Mouse (Mus musculus): ENCODE measurements around the gene Cactin.

Gene Cactin

DNA sequence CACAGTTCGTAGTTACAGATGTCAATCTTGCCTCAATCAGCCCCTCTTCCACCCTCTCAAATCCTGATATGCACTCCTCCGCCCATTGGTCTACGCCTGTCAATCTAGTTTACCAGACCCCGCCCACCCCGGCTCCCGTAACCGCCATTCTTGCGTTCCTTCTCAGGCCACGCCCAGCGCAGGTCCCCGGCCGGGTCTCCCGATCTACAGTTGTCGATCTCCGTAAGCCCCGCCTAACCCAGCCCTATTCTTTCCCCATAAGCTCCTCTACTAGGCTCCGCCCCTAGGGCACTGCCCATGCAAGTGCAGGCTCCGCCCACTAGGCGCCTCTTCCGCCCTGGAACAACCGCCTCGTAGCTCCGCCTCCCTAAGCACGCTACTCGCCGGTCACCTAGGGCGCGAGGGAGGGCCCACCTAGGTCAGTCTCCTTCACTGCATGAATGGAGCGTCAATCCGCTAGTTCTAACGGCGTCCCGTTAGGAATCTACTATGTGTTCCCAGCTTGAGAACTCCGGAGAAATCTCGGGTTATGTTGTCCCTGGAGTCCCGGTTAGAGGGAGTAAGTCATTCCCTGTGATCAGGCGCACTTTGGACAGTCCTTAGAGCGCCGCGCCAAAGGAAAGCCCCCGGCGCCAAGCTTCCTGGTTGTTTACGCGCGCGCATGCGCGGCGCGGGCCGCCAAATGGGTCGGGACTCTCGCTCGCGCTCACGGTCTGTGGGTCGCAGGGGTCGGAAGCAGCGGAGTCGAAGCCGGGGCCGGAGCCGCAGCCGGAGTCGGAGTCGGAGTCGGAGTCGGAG is at the start of gene Cactin:
TSS of gene Cactin (plus strand) at position 554 of the 798 bp plus-strand sequence.
- in situ Hi-C loops (cut with MboI, MseI): loop anchor here (5.0 kb wide), 1 partner anchor 33 kb away; no protein-coding TSS in a partner anchor

DNA sequence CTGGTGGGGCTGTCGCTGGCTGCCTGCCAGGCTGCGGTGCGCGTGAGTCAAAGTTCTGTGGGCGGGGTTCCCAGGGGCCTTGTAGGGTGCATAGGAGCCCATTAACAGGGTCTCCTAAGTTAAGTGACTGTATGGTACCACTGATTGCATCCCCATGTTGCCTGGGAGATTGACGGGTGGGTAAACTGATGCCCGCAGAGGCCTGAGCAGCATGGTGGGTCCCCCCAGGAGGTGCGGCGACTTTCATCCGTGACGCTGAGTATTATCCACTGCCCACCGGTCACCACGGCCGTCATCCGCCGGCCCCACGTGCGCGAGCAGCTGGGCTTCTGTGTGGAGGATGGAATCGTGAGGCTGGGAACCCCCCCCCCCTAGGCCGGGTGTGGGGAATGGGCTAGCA is 48.5 kb upstream of the Cactin start:
- in situ Hi-C loops (cut with MboI, MseI): no loop called here

DNA sequence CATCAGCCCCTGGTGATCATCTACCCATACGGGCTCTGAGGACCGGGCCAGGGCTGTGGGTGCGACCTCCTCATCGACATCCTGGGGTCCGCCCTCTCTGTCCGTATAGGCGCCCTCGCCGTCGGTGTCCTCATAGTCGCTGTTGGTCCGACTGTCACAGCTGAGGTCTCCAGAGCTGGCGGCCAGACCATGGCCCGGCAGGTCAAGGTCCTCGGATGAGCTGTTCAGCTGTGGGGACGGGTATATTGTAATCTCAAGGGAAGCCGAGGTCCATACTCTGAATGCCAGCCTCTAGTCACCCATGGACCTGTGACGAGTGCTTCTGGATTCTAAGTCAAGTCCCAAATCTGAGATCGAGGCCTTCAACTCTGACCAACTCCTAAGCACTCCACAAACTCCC is 47.1 kb upstream of the Cactin start:
- in situ Hi-C loops (cut with MboI, MseI): no loop called here

DNA sequence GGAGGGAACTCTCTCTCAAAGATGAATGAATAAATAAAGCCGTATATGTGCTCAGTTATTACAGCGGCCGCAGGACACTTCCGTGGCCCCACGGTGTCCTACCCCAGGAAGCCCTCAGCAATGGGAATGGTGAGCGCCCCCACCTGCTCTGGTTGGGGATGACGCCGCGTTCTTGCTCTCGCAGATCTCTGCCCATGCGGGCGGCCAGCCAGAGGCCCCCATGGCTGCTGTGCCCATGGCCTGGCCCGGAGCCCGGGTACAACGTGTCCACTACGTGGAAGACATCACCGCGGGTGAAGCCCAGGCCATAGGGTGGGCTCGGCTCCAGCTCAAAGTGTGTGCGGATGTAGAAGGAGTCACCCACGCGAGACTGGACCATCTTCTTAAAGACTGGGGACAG is 43.2 kb upstream of the Cactin start:
- in situ Hi-C loops (cut with MboI, MseI): no loop called here

GRCm38 (mm10) chr10:81279496-81279895 is 41.4 kb upstream of the Cactin start:
- in situ Hi-C loops (cut with MboI, MseI): no loop called here

DNA sequence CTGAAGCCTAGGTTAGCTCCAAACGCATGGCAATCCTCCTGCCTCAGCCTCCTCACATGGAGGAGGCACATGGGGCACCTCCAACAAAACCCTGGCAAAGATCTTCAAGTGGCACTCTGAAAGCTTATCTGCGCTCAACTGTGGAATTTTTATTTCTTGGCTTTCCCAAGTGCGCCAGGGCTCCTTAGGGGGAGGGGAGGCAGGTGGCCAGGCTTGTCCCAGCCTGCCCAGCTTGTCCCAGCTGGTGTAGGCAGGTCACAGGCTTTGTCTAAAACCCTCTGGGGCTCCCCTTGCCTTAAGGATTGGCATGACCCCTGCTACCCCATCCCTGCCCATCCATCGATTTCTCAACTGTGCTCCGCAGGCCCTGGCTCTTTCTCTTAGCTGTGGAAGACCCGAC is 36.7 kb upstream of the Cactin start:
- in situ Hi-C loops (cut with MboI, MseI): no loop called here

GRCm38 (mm10) chr10:81284719-81285118 is 36.2 kb upstream of the Cactin start:
- in situ Hi-C loops (cut with MboI, MseI): loop anchor here (5.0 kb wide), 1 partner anchor 38 kb away; the partner anchor contains the start of gene Cactin

DNA sequence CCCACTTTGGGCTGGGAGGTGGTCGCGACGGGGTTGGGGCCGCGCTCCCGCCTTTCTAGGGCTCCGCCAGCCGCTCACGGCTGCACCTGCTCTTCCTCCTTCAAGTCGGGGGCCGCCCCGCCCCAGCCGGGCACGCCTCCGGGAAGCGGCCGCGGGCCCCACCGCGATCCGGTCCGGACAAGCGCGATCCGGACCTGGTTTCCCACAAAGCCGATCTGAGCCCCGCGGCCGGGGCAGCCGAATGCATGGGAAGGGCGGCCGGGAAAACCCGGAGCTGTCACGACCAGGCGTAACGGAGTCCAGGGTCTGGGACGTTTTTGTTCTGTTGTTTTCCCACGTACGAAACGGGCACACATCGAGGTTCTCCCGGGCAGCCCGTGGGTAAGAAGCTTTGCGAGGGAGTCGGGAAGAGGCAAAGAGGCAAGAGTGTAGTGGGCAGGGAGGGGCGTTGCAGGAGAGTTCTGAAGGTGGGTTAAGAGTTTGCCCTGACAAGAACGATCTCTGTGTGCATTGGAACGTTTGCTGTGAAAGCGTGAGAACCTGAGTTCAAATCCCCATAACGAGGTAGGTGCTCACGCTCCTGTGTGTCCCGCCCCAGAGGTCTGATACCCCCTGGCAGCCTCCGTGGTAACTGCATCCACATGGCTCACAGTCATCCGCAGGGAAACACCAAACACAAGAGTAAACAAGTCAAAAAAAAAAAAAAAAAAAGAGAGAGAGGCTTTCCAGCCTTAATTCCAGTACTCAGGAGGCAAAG is 35.0 kb upstream of the Cactin start:
- in situ Hi-C loops (cut with MboI, MseI): loop anchor here (5.0 kb wide), 1 partner anchor 36 kb away; the partner anchor contains the start of gene Cactin

GRCm38 (mm10) chr10:81286586-81286985 is 34.3 kb upstream of the Cactin start:
- in situ Hi-C loops (cut with MboI, MseI): loop anchor here (5.0 kb wide), 1 partner anchor 36 kb away; the partner anchor contains the start of gene Cactin

GRCm38 (mm10) chr10:81287513-81288157 is 33.3 kb upstream of the Cactin start:
- in situ Hi-C loops (cut with MboI, MseI): loop anchor here (5.0 kb wide), 1 partner anchor 35 kb away; the partner anchor contains the start of gene Cactin

DNA sequence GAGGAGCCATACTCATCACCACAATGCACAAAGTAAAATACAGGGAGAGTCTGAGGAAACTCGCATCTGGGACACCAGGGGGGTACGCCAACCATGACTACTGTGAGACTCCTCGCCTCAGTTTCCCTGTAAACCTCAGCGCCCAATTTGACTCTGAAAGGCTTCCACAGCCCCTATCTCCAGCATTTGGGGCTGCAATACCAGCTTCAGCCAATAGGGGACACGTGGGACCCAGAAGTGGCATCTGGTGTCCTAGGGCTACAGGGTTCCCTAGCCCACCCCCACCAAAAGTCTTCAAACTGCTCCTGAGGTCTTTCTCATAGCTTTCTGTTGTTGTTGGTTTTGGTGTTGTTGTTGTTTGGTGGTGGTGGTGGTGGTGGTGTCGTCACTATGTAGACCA is 32.3 kb upstream of the Cactin start:
- in situ Hi-C loops (cut with MboI, MseI): loop anchor here (5.0 kb wide), 1 partner anchor 34 kb away; the partner anchor contains the start of gene Cactin

DNA sequence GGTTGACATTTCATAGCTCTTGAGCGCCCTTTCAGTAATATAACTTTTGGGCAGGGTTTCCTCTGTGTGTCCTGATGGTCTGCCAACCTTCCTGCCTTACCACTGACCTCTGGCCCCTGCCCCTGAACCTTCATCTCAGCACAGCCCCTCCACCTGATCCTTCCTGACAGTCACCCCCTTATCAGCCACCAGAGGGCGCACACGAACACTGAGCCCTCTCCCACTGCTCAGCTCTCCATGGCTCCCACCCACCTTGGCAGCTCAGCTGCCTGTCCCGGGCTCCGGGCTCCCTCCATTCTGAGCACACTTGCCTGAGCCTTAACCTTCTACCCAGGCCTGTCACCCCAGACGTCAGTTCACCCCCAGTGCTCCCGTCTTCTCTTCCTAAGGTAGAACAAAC is 31.6 kb upstream of the Cactin start:
- in situ Hi-C loops (cut with MboI, MseI): loop anchor here (5.0 kb wide), 1 partner anchor 33 kb away; the partner anchor contains the start of gene Cactin

DNA sequence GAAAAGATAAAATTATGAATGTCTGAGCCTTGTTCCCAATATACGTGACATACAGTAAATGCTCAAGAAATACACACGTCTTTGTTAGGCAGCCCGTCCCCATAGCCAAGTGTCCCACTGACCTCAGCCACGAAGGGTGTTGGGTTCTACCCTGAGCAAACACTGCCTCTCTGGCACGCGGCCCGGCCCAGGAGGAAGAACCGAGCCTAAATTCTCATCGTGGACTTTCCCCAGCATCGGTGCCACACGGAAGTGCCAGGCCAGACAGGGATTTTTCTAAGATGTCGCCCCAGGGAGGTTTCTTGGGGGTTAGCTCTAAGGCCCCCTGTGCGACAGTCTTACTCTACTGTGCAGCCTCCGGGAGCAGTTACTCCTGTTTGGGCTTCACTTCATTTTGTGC is 31.1 kb upstream of the Cactin start:
- in situ Hi-C loops (cut with MboI, MseI): loop anchor here (5.0 kb wide), 1 partner anchor 32 kb away; the partner anchor contains the start of gene Cactin

DNA sequence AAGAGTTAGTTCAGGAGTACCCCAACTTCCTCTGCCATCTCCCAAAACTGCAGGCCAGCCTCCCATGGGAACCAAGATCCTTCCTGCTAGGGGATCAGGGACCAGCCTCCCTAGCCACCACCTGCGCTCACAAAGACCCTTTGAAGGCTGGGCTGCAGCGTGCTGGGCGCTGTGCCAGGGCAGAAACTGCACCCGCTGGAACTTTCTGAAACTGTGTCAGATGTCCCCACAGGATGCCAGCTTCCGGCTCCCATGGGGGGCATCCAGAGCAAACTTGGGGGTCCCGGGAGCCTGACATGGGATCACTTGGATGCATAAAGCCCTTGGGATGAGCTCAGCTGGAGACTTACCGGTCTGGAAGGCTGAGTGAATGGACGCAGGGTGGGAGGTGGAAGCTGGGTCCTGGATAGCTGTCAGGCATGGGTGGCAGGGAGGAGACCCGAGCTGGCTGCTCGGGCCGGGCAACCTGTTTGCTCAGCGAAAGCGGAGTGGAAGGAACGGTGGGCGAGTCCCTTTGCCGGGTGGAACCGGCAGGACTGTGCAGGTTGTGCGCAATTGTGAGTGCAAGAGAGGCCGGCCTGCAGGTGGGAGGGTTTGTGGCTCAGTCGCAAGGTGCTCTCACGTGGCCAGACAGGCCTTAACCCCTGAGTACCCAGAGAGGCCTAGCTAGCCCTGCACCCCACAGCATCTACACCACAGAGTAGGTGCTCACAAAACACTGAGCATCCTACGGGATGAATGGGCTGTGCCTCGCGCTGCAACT is 30.0 kb upstream of the Cactin start:
- in situ Hi-C loops (cut with MboI, MseI): no loop called here

GRCm38 (mm10) chr10:81291511-81292104 is 29.3 kb upstream of the Cactin start, which contains the start of gene Tjp3:
Gene Tjp3 (minus strand): TSS chr10:81291581.
- in situ Hi-C loops (cut with MboI, MseI): no loop called here

GRCm38 (mm10) chr10:81292554-81293333 is 28.2 kb upstream of the Cactin start, which contains the start of gene Pip5k1c:
Gene Pip5k1c (plus strand): TSS chr10:81292963.
- in situ Hi-C loops (cut with MboI, MseI): no loop called here

DNA sequence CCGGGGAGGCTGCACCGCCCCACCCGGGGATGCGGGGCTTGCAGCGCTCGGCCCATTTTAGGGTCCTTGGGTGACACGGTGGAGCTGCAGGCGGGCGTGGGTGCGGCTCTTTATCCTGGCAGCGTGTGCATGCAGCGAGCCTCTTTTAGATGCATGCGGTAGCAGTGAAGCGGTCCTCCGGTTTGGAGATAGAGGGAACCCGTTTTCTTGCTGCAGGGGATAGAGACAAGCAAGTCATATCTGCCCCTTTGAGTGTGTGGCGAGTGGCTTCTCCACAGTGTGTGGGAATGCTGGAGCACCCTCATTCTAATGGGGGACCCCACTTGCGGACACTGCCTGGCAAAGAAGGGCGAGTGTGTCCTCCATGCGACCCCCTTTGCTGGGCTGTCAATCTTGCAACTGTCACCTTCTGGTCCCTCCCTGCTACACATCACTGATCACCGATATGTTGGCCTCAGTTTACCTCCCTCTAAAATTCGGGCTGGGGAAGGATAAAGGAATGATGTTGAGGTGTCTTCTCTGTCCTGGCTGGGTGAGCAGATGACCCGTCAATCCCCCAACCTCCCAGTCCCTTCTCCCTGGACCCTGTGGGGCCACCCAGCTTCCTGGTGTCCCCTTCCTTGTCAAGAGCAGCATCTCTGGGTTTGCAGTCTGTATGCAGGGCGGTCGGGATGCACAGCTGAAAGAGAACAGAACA is 27.4 kb upstream of the Cactin start:
- in situ Hi-C loops (cut with MboI, MseI): no loop called here

DNA sequence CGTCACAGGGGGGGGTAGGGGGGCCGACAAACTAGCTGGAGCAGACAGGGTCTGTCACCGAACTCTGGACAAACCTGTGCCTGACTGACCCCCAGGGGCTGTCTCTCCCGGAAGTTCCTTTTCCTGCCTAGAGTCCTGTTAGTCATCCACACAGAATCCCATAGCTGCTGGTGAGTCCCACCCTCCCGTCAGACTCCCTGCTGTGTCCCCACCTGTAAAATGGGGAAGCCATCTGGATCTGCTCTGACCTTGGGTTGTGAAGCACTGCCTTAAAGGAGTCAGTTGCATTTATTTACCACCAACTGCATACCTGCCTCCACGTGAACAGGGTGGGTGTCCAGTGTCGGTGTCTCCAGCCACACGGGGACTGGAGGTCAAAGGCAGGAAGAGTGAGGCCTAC is 26.5 kb upstream of the Cactin start:
- in situ Hi-C loops (cut with MboI, MseI): no loop called here

GRCm38 (mm10) chr10:81295185-81295584 is 25.7 kb upstream of the Cactin start:
- in situ Hi-C loops (cut with MboI, MseI): no loop called here

Data from T-helper 2 cell (primary cell).